Mouse (Mus musculus) kidney, adult 2 months (tissue): ENCODE data around the gene Syf2.

Source experiments
- CTCF ChIP-seq: fragments of 200-500 bp; conservative IDR thresholded peaks from 2 replicates; pipeline ENCODE4 v1.5.1; 2011; ENCODE audit warnings: low read depth, mild to moderate bottlenecking, control low read depth, low read length, moderate library complexity, mixed read lengths; ENCODE audit not compliant: insufficient read depth, insufficient read length
- POLR2A ChIP-seq: fragments of 200-500 bp; IDR thresholded peaks from one replicate; pipeline ENCODE4 v1.6.1; 2011; ENCODE audit warnings: low read depth, low read length, control low read depth

- no peak for TF ChIP-seq CTCF
- no peak for TF ChIP-seq POLR2A
Measured at GRCm38 (mm10) chr4:134986963-134987362, 56.3 kb downstream of the Syf2 start.
